37 mouse cellular contexts compared by ENCODE assay signal in genomic region chr6:129085098-129085497, GRCm38 (mm10). TPM values are rescaled to one million over a fixed set of nuclear protein-coding genes. Genes with fewer than 3 reads are reported as not detected.
"Had no signal": no experiment of that assay in that cellular context is flagged by ENCODE, and none has a peak within 500 bp of the region (broad histone marks: within the 10 kb centered on the region; RNA-seq: fewer than 3 reads in every experiment).

No protein-coding gene starts in this region.

- H3K4me1 ChIP-seq: limb, embryonic 10.5 days; limb, embryonic 12.5 days; limb, embryonic 13.5 days; limb, embryonic 15.5 days; liver, embryonic 12.5 days; liver, embryonic 13.5 days; liver, embryonic 15.5 days; lung, embryonic 15.5 days; megakaryocyte, embryonic 14.5 days; midbrain, embryonic 10.5 days; midbrain, embryonic 12.5 days; midbrain, embryonic 13.5 days; midbrain, embryonic 15.5 days; neural tube, embryonic 12.5 days had no signal

- H3K9ac ChIP-seq: limb, embryonic 12.5 days; limb, embryonic 13.5 days; limb, embryonic 15.5 days; liver, embryonic 12.5 days; liver, embryonic 13.5 days; liver, embryonic 14.5 days; liver, embryonic 15.5 days; liver, postnatal 0 days; lung, embryonic 14.5 days; lung, embryonic 15.5 days; midbrain, embryonic 12.5 days; midbrain, embryonic 13.5 days; midbrain, embryonic 15.5 days; neural tube, embryonic 12.5 days had no signal

- ATAC-seq: liver, embryonic 12.5 days; liver, postnatal 0 days; lung, postnatal 0 days; midbrain, embryonic 13.5 days; midbrain, embryonic 15.5 days; midbrain, embryonic 16.5 days had no signal

- H3K27ac ChIP-seq: limb, embryonic 10.5 days; limb, embryonic 12.5 days; limb, embryonic 13.5 days; limb, embryonic 15.5 days; liver, embryonic 12.5 days; liver, embryonic 13.5 days; liver, embryonic 14.5 days; liver, embryonic 15.5 days; lung, embryonic 15.5 days; macrophage; midbrain, embryonic 10.5 days; midbrain, embryonic 12.5 days; midbrain, embryonic 13.5 days; midbrain, embryonic 15.5 days; neural tube, embryonic 12.5 days had no signal

- H3K36me3 ChIP-seq: limb, embryonic 10.5 days; limb, embryonic 12.5 days; limb, embryonic 13.5 days; limb, embryonic 15.5 days; liver, embryonic 12.5 days; liver, embryonic 13.5 days; liver, embryonic 15.5 days; lung, embryonic 15.5 days; midbrain, embryonic 10.5 days; midbrain, embryonic 12.5 days; midbrain, embryonic 13.5 days; midbrain, embryonic 15.5 days; neural tube, embryonic 12.5 days had no signal

- H3K27me3 ChIP-seq: limb, embryonic 12.5 days; limb, embryonic 13.5 days; limb, embryonic 15.5 days; liver, embryonic 12.5 days; liver, embryonic 13.5 days; liver, embryonic 15.5 days; lung, embryonic 15.5 days; megakaryocyte, embryonic 14.5 days; midbrain, embryonic 12.5 days; midbrain, embryonic 13.5 days; midbrain, embryonic 15.5 days; neural tube, embryonic 12.5 days had no signal

- H3K4me3 ChIP-seq: limb, embryonic 10.5 days; limb, embryonic 12.5 days; limb, embryonic 13.5 days; limb, embryonic 15.5 days; liver, embryonic 12.5 days; liver, embryonic 13.5 days; liver, embryonic 15.5 days; lung, embryonic 15.5 days; megakaryocyte, embryonic 14.5 days; midbrain, embryonic 10.5 days; midbrain, embryonic 12.5 days; midbrain, embryonic 13.5 days; midbrain, embryonic 15.5 days; myocyte; neural tube, embryonic 12.5 days had no signal

- H3K9me3 ChIP-seq: limb, embryonic 10.5 days; limb, embryonic 12.5 days; limb, embryonic 13.5 days; limb, embryonic 15.5 days; liver, embryonic 13.5 days; liver, embryonic 15.5 days; lung, embryonic 15.5 days; megakaryocyte, embryonic 14.5 days; midbrain, embryonic 10.5 days; midbrain, embryonic 12.5 days; midbrain, embryonic 13.5 days; midbrain, embryonic 15.5 days; neural tube, embryonic 12.5 days had no signal

- DNase-seq: left cerebral cortex, postnatal 4 days; liver; liver, embryonic 13.5 days; liver, postnatal 0 days; lung, adult 18-20 months; lung, adult 2 months; lung, embryonic 14.5 days; lung, postnatal 10 days; lung, postnatal 14 days; lung, postnatal 36 days; lung, postnatal 4 days; midbrain, embryonic 14.5 days had no signal

- H3K4me2 ChIP-seq: limb, embryonic 12.5 days; limb, embryonic 13.5 days; limb, embryonic 15.5 days; liver, embryonic 11.5 days; liver, embryonic 12.5 days; liver, embryonic 13.5 days; liver, embryonic 15.5 days; lung, embryonic 14.5 days; lung, embryonic 15.5 days; midbrain, embryonic 11.5 days; midbrain, embryonic 12.5 days; midbrain, embryonic 13.5 days; midbrain, embryonic 15.5 days; neural tube, embryonic 12.5 days had no signal

RNA-seq across cellular contexts. Expression of gene Clec2e, which starts 15.6 kb away (rescaled TPM):
- polyA plus RNA-seq: limb, embryonic 10.5 days; limb, embryonic 11.5 days; limb, embryonic 12.5 days; limb, embryonic 13.5 days; limb, embryonic 15.5 days; liver, embryonic 11.5 days; liver, embryonic 12.5 days; liver, embryonic 13.5 days; liver, embryonic 14.5 days; liver, embryonic 15.5 days; liver, postnatal 0 days; lung, embryonic 14.5 days; lung, embryonic 15.5 days; lung, embryonic 16.5 days; lung, postnatal 0 days; midbrain, embryonic 10.5 days; midbrain, embryonic 11.5 days; midbrain, embryonic 12.5 days; midbrain, embryonic 13.5 days; midbrain, embryonic 14.5 days; midbrain, embryonic 15.5 days; midbrain, embryonic 16.5 days; midbrain, postnatal 0 days; myocyte; neural tube, embryonic 11.5 days; neural tube, embryonic 12.5 days had no signal

RNA-seq across cellular contexts. Expression of gene Klrb1f, which starts 39.4 kb away (rescaled TPM):
- polyA plus RNA-seq: limb, embryonic 13.5 days; liver, adult 2 months; midbrain, embryonic 12.5 days; myocyte had no signal
